Mouse (Mus musculus) duodenum, adult 2 months (tissue): ENCODE results near the gene Dner. TPM values are rescaled to one million over a fixed set of nuclear protein-coding genes. Genes with fewer than 3 reads are reported as not detected.

ENCODE experiments used
- polyA plus RNA-seq: library from polyadenylated mRNA; depleted of rRNA; stranded (reverse); fragments of >200 nt; gene quantifications from 2 replicates; pipeline ENCODE4 v1.2.3, GENCODE M21; 2012; ENCODE audit warnings: low replicate concordance; rRNA removed

The Dner gene
- 2.1 and 2.6 TPM in 2 replicates for polyA plus RNA-seq

GRCm38 (mm10) chr1:84695517-84696411, at the start of gene Dner:
Gene Dner (minus strand): TSS chr1:84696221.

GRCm38 (mm10) chr1:84363967-84364366, 332.1 kb downstream of the Dner start, which contains the start of gene Pid1:
Gene Pid1 (minus strand): TSS chr1:84364180.

Other genes starting within 250 kb of the Dner start
- 1.9 and 3.0 TPM in 2 replicates for gene Fbxo36, start 143.6 kb upstream of the Dner start, polyA plus RNA-seq
- gene Trip12, start 144.3 kb upstream of the Dner start, polyA plus RNA-seq, result 2.5 and 2.9 TPM in 2 replicates
- gene Slc16a14, start 238.9 kb upstream of the Dner start, polyA plus RNA-seq, result not detected in 2 replicates